Mouse (Mus musculus) myocyte (in vitro differentiated cells): Measurements from ENCODE around the gene Ccdc110. TPM values are rescaled to one million over a fixed set of nuclear protein-coding genes. Genes with fewer than 3 reads are reported as not detected.

Experiments used
- H3K27me3 ChIP-seq: one replicate; pipeline ENCODE4 v1.6.1; 2011; ENCODE audit not compliant: control insufficient read depth, insufficient read depth, insufficient read length
- H3K36me3 ChIP-seq: one replicate; pipeline ENCODE4 v1.6.1; 2011; ENCODE audit not compliant: control insufficient read depth, insufficient read depth
- H3K4me2 ChIP-seq: one replicate; pipeline ENCODE4 v1.6.1; 2011; ENCODE audit warnings: low read depth, control low read depth
- H3K4me3 ChIP-seq: one replicate; pipeline ENCODE4 v1.5.1; 2011; ENCODE audit warnings: mild to moderate bottlenecking, control low read depth, moderate library complexity
- H3K79me2 ChIP-seq: one replicate; pipeline ENCODE4 v1.6.1; 2011; ENCODE audit not compliant: control insufficient read depth, insufficient read depth
- H3ac ChIP-seq: one replicate; pipeline ENCODE4 v1.6.1; 2011; ENCODE audit not compliant: control insufficient read depth, insufficient read length
- CEBPB ChIP-seq: IDR thresholded peaks from 2 replicates; pipeline ENCODE4 v1.6.1; 2011; ENCODE audit warnings: mild to moderate bottlenecking, moderate library complexity; ENCODE audit not compliant: poor library complexity, insufficient read depth, severe bottlenecking
- E2F4 ChIP-seq: IDR thresholded peaks from one replicate; pipeline ENCODE4 v1.6.1; 2011; ENCODE audit warnings: mild to moderate bottlenecking, control low read depth, moderate library complexity; ENCODE audit not compliant: insufficient read depth
- MAX ChIP-seq: IDR thresholded peaks from one replicate; pipeline ENCODE4 v1.6.1; 2011; ENCODE audit warnings: low read depth, mild to moderate bottlenecking, control low read depth
- MYOD1 ChIP-seq, 3 experiments: IDR thresholded peaks; one replicate each; pipeline ENCODE4 v1.6.1; 2011; ENCODE audit warnings: control low read depth in 2 of 3, low read depth in 2 of 3, mild to moderate bottlenecking in 2 of 3, moderate library complexity in 1 of 3; ENCODE audit not compliant: insufficient read length in 2 of 3, control insufficient read depth in 1 of 3
- MYOG ChIP-seq, 3 experiments: IDR thresholded peaks; one replicate each; pipeline ENCODE4 v1.6.1; 2011; ENCODE audit warnings: control low read depth in 2 of 3, low read depth in 2 of 3, mild to moderate bottlenecking in 2 of 3; ENCODE audit not compliant: insufficient read length in 2 of 3, control insufficient read depth in 1 of 3, insufficient read depth in 1 of 3
- POLR2A ChIP-seq: IDR thresholded peaks from one replicate; pipeline ENCODE4 v1.6.1; 2011; ENCODE audit warnings: low read depth, mild to moderate bottlenecking, control low read depth, moderate library complexity; ENCODE audit not compliant: insufficient read length
- POLR2AphosphoS2 ChIP-seq: IDR thresholded peaks from one replicate; pipeline ENCODE4 v1.6.1; 2011; ENCODE audit warnings: low read depth, control low read depth; ENCODE audit not compliant: insufficient read length
- REST ChIP-seq: IDR thresholded peaks from one replicate; pipeline ENCODE4 v1.6.1; 2011; ENCODE audit warnings: mild to moderate bottlenecking, control low read depth, moderate library complexity; ENCODE audit not compliant: insufficient read depth, insufficient read length
- SRF ChIP-seq: IDR thresholded peaks from one replicate; pipeline ENCODE4 v1.6.1; 2011; ENCODE audit warnings: low read depth; ENCODE audit not compliant: control insufficient read depth, insufficient read length
- TCF12 ChIP-seq: IDR thresholded peaks from one replicate; pipeline ENCODE4 v1.6.1; 2011; ENCODE audit warnings: mild to moderate bottlenecking, control low read depth; ENCODE audit not compliant: poor library complexity, insufficient read depth, severe bottlenecking
- TCF3 ChIP-seq: IDR thresholded peaks from one replicate; pipeline ENCODE4 v1.6.1; 2011; ENCODE audit warnings: low read depth, control low read depth; ENCODE audit not compliant: insufficient read length
- USF1 ChIP-seq: IDR thresholded peaks from one replicate; pipeline ENCODE4 v1.6.1; 2011; ENCODE audit warnings: low read depth, mild to moderate bottlenecking, control low read depth, moderate library complexity
- polyA plus RNA-seq: library from polyadenylated mRNA; unstranded; fragments of >200 nt; fragmentation: generic; extraction: Trizol; gene quantifications from one replicate; pipeline ENCODE4 v1.2.1, GENCODE M21; 2012; ENCODE audit warnings: missing spikeins

The Ccdc110 gene
- polyA plus RNA-seq, 1 experiment: not detected

- Histone ChIP-seq H3K4me3 (peak within 1 kb of the TSS; percentile 71), H3K36me3 (no peaks in the 10 kb centered on the region), H3K79me2 (peaks cover 16% of the 10 kb centered on the region), H3K27me3 (no peaks in the 10 kb centered on the region), H3ac (peak within 1 kb of the TSS; percentile 3), H3K4me2 (peak within 1 kb of the TSS; percentile 99)
- TF ChIP-seq SRF (peak; percentile 27), MYOG (IDR thresholded peaks at IDR 0.05; ENCODE audit: control insufficient read depth in 1 of 3, insufficient read depth in 1 of 3, insufficient read length in 2 of 3, low read depth in 2 of 3) (peak in 1 of 3 experiments; percentile 48), TCF3 (no peak), POLR2AphosphoS2 (peak; percentile 88), USF1 (no peak), E2F4 (peak; percentile 26), CEBPB (no peak), POLR2A (peak; percentile 66), TCF12 (no peak), MYOD1 (IDR thresholded peaks at IDR 0.05; ENCODE audit: control insufficient read depth in 1 of 3, insufficient read length in 2 of 3, low read depth in 2 of 3) (peak in 1 of 3 experiments; percentile 32), MAX (peak; percentile 6), REST (no peak)
Observed at GRCm38 (mm10) chr8:45975126-45975836, 40.9 kb downstream of the Ccdc110 start, which contains the start of the genes 1700029J07Rik and Ufsp2. 1700029J07Rik (minus strand) TSS chr8:45975252. Ufsp2 (plus strand) TSS chr8:45975528.

GRCm38 (mm10) chr8:45975837-45976468 lies 41.5 kb downstream of the Ccdc110 start:
- peak overlapping the region; percentile 99 for H3K4me2 ChIP-seq
- no peak overlapping the region for H3ac ChIP-seq
- peaks cover 16% of the 10 kb centered on the region for H3K79me2 ChIP-seq
- no peaks in the 10 kb centered on the region for H3K36me3 ChIP-seq
- TF ChIP-seq USF1 (no peak), POLR2A (no peak), E2F4 (no peak), MYOG (IDR thresholded peaks at IDR 0.05; ENCODE audit: control insufficient read depth in 1 of 3, insufficient read depth in 1 of 3, insufficient read length in 2 of 3, low read depth in 2 of 3) (no peak), TCF12 (no peak), POLR2AphosphoS2 (no peak), MYOD1 (IDR thresholded peaks at IDR 0.05; ENCODE audit: control insufficient read depth in 1 of 3, insufficient read length in 2 of 3, low read depth in 2 of 3) (no peak), TCF3 (no peak)
- peak overlapping the region; percentile 71 for H3K4me3 ChIP-seq
- H3K27me3 ChIP-seq: no peaks in the 10 kb centered on the region

- no peak overlapping the region for H3K4me2 ChIP-seq
- H3K27me3 ChIP-seq: no peaks in the 10 kb centered on the region
- H3K4me3 ChIP-seq: no peak overlapping the region
- TF ChIP-seq TCF12 (no peak), TCF3 (no peak), REST (no peak), POLR2A (no peak), SRF (no peak), POLR2AphosphoS2 (no peak), MAX (no peak), E2F4 (no peak), MYOG (IDR thresholded peaks at IDR 0.05; ENCODE audit: control insufficient read depth in 1 of 3, insufficient read depth in 1 of 3, insufficient read length in 2 of 3, low read depth in 2 of 3) (no peak), CEBPB (no peak), MYOD1 (IDR thresholded peaks at IDR 0.05; ENCODE audit: control insufficient read depth in 1 of 3, insufficient read length in 2 of 3, low read depth in 2 of 3) (no peak), USF1 (no peak)
- H3ac ChIP-seq: no peak overlapping the region
- H3K36me3 ChIP-seq: peaks cover 33% of the 10 kb centered on the region
- H3K79me2 ChIP-seq: no peaks in the 10 kb centered on the region
Observed at GRCm38 (mm10) chr8:45986665-45987064, 52.2 kb downstream of the Ccdc110 start.

GRCm38 (mm10) chr8:45988189-45988588 lies 53.8 kb downstream of the Ccdc110 start:
- H3K79me2 ChIP-seq: no peaks in the 10 kb centered on the region
- H3K4me3 ChIP-seq: no peak overlapping the region
- no peaks in the 10 kb centered on the region for H3K27me3 ChIP-seq
- peaks cover 34% of the 10 kb centered on the region for H3K36me3 ChIP-seq
- no peak overlapping the region for H3K4me2 ChIP-seq
- no peak overlapping the region for H3ac ChIP-seq
- no peak for TF ChIP-seq TCF3
- TF ChIP-seq POLR2A: no peak
- no peak for TF ChIP-seq CEBPB
- TF ChIP-seq SRF: no peak
- TF ChIP-seq MYOG (IDR thresholded peaks at IDR 0.05; ENCODE audit: control insufficient read depth in 1 of 3, insufficient read depth in 1 of 3, insufficient read length in 2 of 3, low read depth in 2 of 3): no peak
- no peak for TF ChIP-seq REST
- no peak for TF ChIP-seq MYOD1 (IDR thresholded peaks at IDR 0.05; ENCODE audit: control insufficient read depth in 1 of 3, insufficient read length in 2 of 3, low read depth in 2 of 3)
